Mouse (Mus musculus) CH12.LX (cell line): ENCODE results near the gene Zcchc7. TPM values are rescaled to one million over a fixed set of nuclear protein-coding genes. Genes with fewer than 3 reads are reported as not detected.

Experiments used
- DNase-seq: peaks from one replicate; pipeline ENCODE4 v3.0.0-alpha.2; 2013; ENCODE audit errors: extremely low read depth
- H3K27ac ChIP-seq: 2 replicates; pipeline ENCODE4 v1.5.1; 2012; ENCODE audit warnings: low read depth, mild to moderate bottlenecking, control low read depth, moderate library complexity; ENCODE audit not compliant: insufficient read depth
- H3K27me3 ChIP-seq: replicated peaks from 2 replicates; pipeline ENCODE3; 2012; ENCODE audit warnings: inconsistent platforms
- H3K36me3 ChIP-seq, 2 experiments: replicated peaks in 1 of 2; 2 replicates each; pipeline versions ENCODE3 to v1.6.1; 2012; ENCODE audit warnings: inconsistent platforms in 1 of 2, low read length in 1 of 2, mild to moderate bottlenecking in 1 of 2, mixed read lengths in 1 of 2, moderate library complexity in 1 of 2; ENCODE audit not compliant: control insufficient read depth in 1 of 2, insufficient read depth in 1 of 2
- H3K4me1 ChIP-seq, 2 experiments: 2 replicates each; pipeline ENCODE4 v1.6.1; 2012; ENCODE audit warnings: inconsistent platforms in 1 of 2, moderate library complexity in 1 of 2; ENCODE audit not compliant: insufficient read depth in 2 of 2, control insufficient read depth in 1 of 2
- H3K4me2 ChIP-seq: 2 replicates; pipeline ENCODE4 v1.6.1; 2012; ENCODE audit warnings: low read depth, mild to moderate bottlenecking, control low read depth; ENCODE audit not compliant: poor library complexity, insufficient read depth, severe bottlenecking
- H3K4me3 ChIP-seq, 3 experiments: fragments of 150-350 bp in 1 of 3; sonication (generic) in 1 of 3; replicated peaks in 1 of 3; 2 replicates each; pipeline versions ENCODE3 to v1.5.1; 2011 to 2012; ENCODE audit warnings: low read depth in 2 of 3, low read length in 2 of 3, mild to moderate bottlenecking in 2 of 3, moderate library complexity in 2 of 3, control low read depth in 1 of 3, improper control_type of control experiment in 1 of 3, inconsistent platforms in 1 of 3, mixed read lengths in 1 of 3; ENCODE audit not compliant: poor library complexity in 1 of 3
- H3K79me2 ChIP-seq: replicated peaks from 2 replicates; pipeline ENCODE4 v1.6.1; 2012; ENCODE audit warnings: mild to moderate bottlenecking, moderate library complexity; ENCODE audit not compliant: control insufficient read depth, poor library complexity, insufficient read depth, severe bottlenecking; ENCODE audit errors: extremely low read depth
- H3K9ac ChIP-seq: 2 replicates; pipeline ENCODE4 v1.6.1; 2012; ENCODE audit warnings: low read depth, mild to moderate bottlenecking, control low read depth, moderate library complexity; ENCODE audit not compliant: insufficient read depth
- H3K9me3 ChIP-seq: replicated peaks from 2 replicates; pipeline ENCODE3; 2012; ENCODE audit warnings: low read length, inconsistent platforms, mixed read lengths
- CHD1 ChIP-seq: IDR thresholded peaks from 2 replicates; pipeline ENCODE4 v1.6.1; 2012; ENCODE audit warnings: low read depth, low read length, improper control_type of control experiment, inconsistent platforms
- CHD2 ChIP-seq: IDR thresholded peaks from 2 replicates; pipeline ENCODE4 v1.6.1; 2011; ENCODE audit warnings: low read length, improper control_type of control experiment
- CTCF ChIP-seq, 2 experiments: IDR thresholded peaks in 1 of 2; conservative IDR thresholded peaks in 1 of 2; 2 replicates each; pipeline ENCODE4 v1.5.1; 2011 to 2012; ENCODE audit warnings: low read depth in 2 of 2, low read length in 2 of 2, improper control_type of control experiment in 1 of 2, inconsistent platforms in 1 of 2, mild to moderate bottlenecking in 1 of 2, moderate library complexity in 1 of 2
- E2F4 ChIP-seq: IDR thresholded peaks from 2 replicates; pipeline ENCODE4 v1.6.1; 2011; ENCODE audit warnings: low read depth, low read length, improper control_type of control experiment; ENCODE audit not compliant: insufficient replicate concordance
- ELF1 ChIP-seq: IDR thresholded peaks from 2 replicates; pipeline ENCODE4 v1.6.1; 2014; ENCODE audit warnings: low read depth, mild to moderate bottlenecking, inconsistent platforms, low read length, improper control_type of control experiment
- GABPA ChIP-seq: IDR thresholded peaks from 2 replicates; pipeline ENCODE4 v1.6.1; 2012; ENCODE audit warnings: low read depth, low read length, improper control_type of control experiment, inconsistent platforms; ENCODE audit not compliant: insufficient replicate concordance
- MAZ ChIP-seq: IDR thresholded peaks from 2 replicates; pipeline ENCODE4 v1.6.1; 2012; ENCODE audit warnings: low read depth, mild to moderate bottlenecking, inconsistent platforms, low read length, improper control_type of control experiment, moderate library complexity
- MXI1 ChIP-seq: IDR thresholded peaks from 2 replicates; pipeline ENCODE4 v1.6.1; 2011; ENCODE audit warnings: mild to moderate bottlenecking, low read depth, low read length, improper control_type of control experiment
- MYC ChIP-seq: IDR thresholded peaks from 2 replicates; pipeline ENCODE4 v1.6.1; 2011; ENCODE audit warnings: low read depth, mild to moderate bottlenecking, improper control_type of control experiment, low read length
- NELFE ChIP-seq: IDR thresholded peaks from 2 replicates; pipeline ENCODE4 v1.6.1; 2011; ENCODE audit warnings: low read depth, low read length, improper control_type of control experiment
- NRF1 ChIP-seq: IDR thresholded peaks from 2 replicates; pipeline ENCODE4 v1.6.1; 2014; ENCODE audit warnings: low read depth, mild to moderate bottlenecking, inconsistent platforms, low read length, improper control_type of control experiment, moderate library complexity
- POLR2A ChIP-seq: IDR thresholded peaks from 2 replicates; pipeline ENCODE4 v1.6.1; 2011; ENCODE audit warnings: low read depth, mild to moderate bottlenecking, improper control_type of control experiment, low read length
- SMC3 ChIP-seq: IDR thresholded peaks from 2 replicates; pipeline ENCODE4 v1.6.1; 2011; ENCODE audit warnings: low read depth, low read length, improper control_type of control experiment
- TBP ChIP-seq: conservative IDR thresholded peaks from 2 replicates; pipeline ENCODE4 v1.6.1; 2011; ENCODE audit warnings: low read depth, low read length, improper control_type of control experiment
- UBTF ChIP-seq: IDR thresholded peaks from 2 replicates; pipeline ENCODE4 v1.6.1; 2012; ENCODE audit warnings: low read depth, mild to moderate bottlenecking, inconsistent platforms, low read length, improper control_type of control experiment, moderate library complexity
- USF1 ChIP-seq: IDR thresholded peaks from 2 replicates; pipeline ENCODE4 v1.6.1; 2014; ENCODE audit warnings: low read depth, mild to moderate bottlenecking, inconsistent platforms, low read length, improper control_type of control experiment
- ZC3H11A ChIP-seq: IDR thresholded peaks from 2 replicates; pipeline ENCODE4 v1.6.1; 2012; ENCODE audit warnings: low read depth, mild to moderate bottlenecking, inconsistent platforms, low read length, improper control_type of control experiment
- dilution Hi-C: fragments of 300-500 bp; cut with MboI; formaldehyde crosslinking; loops from 2 replicates; pipeline ENCODE4 v1.14.3; 2020; ENCODE audit warnings: low sequenced_read_pairs; ENCODE audit not compliant: extremely low pct_unique_long_range_greater_than_20kb, extremely low pct_ligation_motif_present
- in situ Hi-C: fragments of 300-500 bp; cut with MboI; formaldehyde crosslinking; loops from 3 replicates; pipeline ENCODE4 v1.14.3; 2019; ENCODE audit warnings: low sequenced_read_pairs, low pct_ligation_motif_present, low pct_unique_long_range_greater_than_20kb, mixed read lengths
- polyA plus RNA-seq: library from polyadenylated mRNA; unstranded; fragments of >175 nt; gene quantifications from 2 replicates; pipeline ENCODE4 v1.2.1, GENCODE M21; 2012; ENCODE audit warnings: low read depth; ENCODE audit not compliant: insufficient read length
- total RNA-seq, 2 experiments: library from RNA; depleted of rRNA; stranded (reverse); fragments of 300-350 nt in 1 of 2; fragments of >200 nt in 1 of 2; gene quantifications; 2 replicates each; pipeline ENCODE4 v1.2.3; 2012 to 2014

The Zcchc7 gene
- total and polyA plus RNA-seq, 3 experiments = 21.0 to 27.6 (median 25.2) TPM

GRCm38 (mm10) chr4:44774890-44775289 is 19.2 kb downstream of the Zcchc7 start (continued):
- no peak for TF ChIP-seq MAZ
- no peak for TF ChIP-seq USF1
- no peak for TF ChIP-seq TBP
- TF ChIP-seq UBTF = no peak

- in situ Hi-C loops = no loop called here
- Histone ChIP-seq H3K27me3 (no peaks in the 10 kb centered on the region), H3K36me3 (peaks cover 0 to 2% of the 10 kb centered on the region in 2 experiments), H3K4me1 (peaks cover 4 to 61% of the 10 kb centered on the region in 2 experiments; a peak in 3 of 4 replicates), H3K4me3 (peak overlapping the region in 1 of 3 experiments; percentile 13), H3K27ac (no peak overlapping the region), H3K79me2 (peaks cover 2% of the 10 kb centered on the region; the same call in 1 of the 2 replicates), H3K9me3 (no peaks in the 10 kb centered on the region), H3K9ac (no peak overlapping the region), H3K4me2 (no peak overlapping the region)
- peak; percentile 39 for DNase-seq
- no peak for TF ChIP-seq TBP
- no peak for TF ChIP-seq POLR2A
- TF ChIP-seq CTCF (conservative IDR thresholded peaks at IDR 0.05 in 1 of 2, IDR thresholded peaks at IDR 0.05 in 1 of 2; ENCODE audit: low read depth in 2 of 2, low read length in 2 of 2) = no peak
- TF ChIP-seq GABPA = no peak
- no peak for TF ChIP-seq E2F4
- TF ChIP-seq MYC = no peak
- TF ChIP-seq NRF1 = no peak
- no peak for TF ChIP-seq UBTF
- TF ChIP-seq ZC3H11A = no peak
- no peak for TF ChIP-seq NELFE
- TF ChIP-seq CHD1 = no peak
- TF ChIP-seq SMC3 = no peak
- no peak for TF ChIP-seq ELF1
- dilution Hi-C loops = no loop called here
These were observed 21.0 kb downstream of the Zcchc7 start for GRCm38 (mm10) chr4:44776651-44777050.

- no peak overlapping the region for H3K4me3 ChIP-seq
- dilution Hi-C loops = no loop called here
- H3K4me2 ChIP-seq = no peak overlapping the region
These were observed 21.4 kb downstream of the Zcchc7 start for GRCm38 (mm10) chr4:44777101-44777500.

More at GRCm38 (mm10) chr4:44777101-44777500, 21.4 kb downstream of the Zcchc7 start:
- Histone ChIP-seq H3K27ac (no peak overlapping the region), H3K9me3 (no peaks in the 10 kb centered on the region), H3K4me1 (peaks cover 4 to 62% of the 10 kb centered on the region in 2 experiments; a peak in 3 of 4 replicates), H3K27me3 (no peaks in the 10 kb centered on the region), H3K36me3 (peaks cover 0 to 2% of the 10 kb centered on the region in 2 experiments), H3K79me2 (peaks cover 2% of the 10 kb centered on the region; the same call in 1 of the 2 replicates), H3K9ac (no peak overlapping the region)
- in situ Hi-C loops = no loop called here
- no peak for DNase-seq
- no peak for TF ChIP-seq MXI1
- TF ChIP-seq CHD2 = no peak
- no peak for TF ChIP-seq MAZ
